Mouse (Mus musculus) midbrain, postnatal 0 days (tissue): ENCODE results near the gene Tia1. TPM values are rescaled to one million over a fixed set of nuclear protein-coding genes. Genes with fewer than 3 reads are reported as not detected.

ENCODE experiments used
- ATAC-seq: fragments of 200-750 bp; cut with Nextera tagmentation; 2 replicates; pipeline ENCODE4 v1.8.0; 2017; ENCODE audit warnings: moderate number of reproducible peaks, mild to moderate bottlenecking, moderate TSS enrichment, moderate library complexity; ENCODE audit not compliant: low FRiP score
- DNase-seq: peaks from one replicate; pipeline ENCODE4 v3.0.0-alpha.2; 2015; ENCODE audit warnings: low spot score
- H3K27ac ChIP-seq: fragments of 300-500 bp; sonication (generic); 2 replicates; pipeline ENCODE4 v1.5.1; 2014; ENCODE audit warnings: low read depth, mild to moderate bottlenecking, low read length, mixed read lengths
- H3K27me3 ChIP-seq: fragments of 300-500 bp; sonication (generic); 2 replicates; pipeline ENCODE4 v1.6.1; 2014; ENCODE audit warnings: low read length, control low read depth, mixed read lengths; ENCODE audit not compliant: insufficient read depth
- H3K36me3 ChIP-seq: fragments of 300-500 bp; sonication (generic); 2 replicates; pipeline ENCODE4 v1.6.1; 2014; ENCODE audit warnings: low read length, control low read depth, mixed read lengths; ENCODE audit not compliant: insufficient read depth
- H3K4me1 ChIP-seq: fragments of 300-500 bp; sonication (generic); 2 replicates; pipeline ENCODE4 v1.6.1; 2014; ENCODE audit warnings: mild to moderate bottlenecking, control low read depth, antibody characterized with exemption, low read length, mixed read lengths; ENCODE audit not compliant: insufficient read depth
- H3K4me2 ChIP-seq: fragments of 300-500 bp; sonication (generic); 2 replicates; pipeline ENCODE4 v1.6.1; 2014; ENCODE audit warnings: low read depth, mild to moderate bottlenecking, low read length, mixed read lengths; ENCODE audit not compliant: poor library complexity, severe bottlenecking
- H3K4me3 ChIP-seq: fragments of 300-500 bp; sonication (generic); 2 replicates; pipeline ENCODE4 v1.5.1; 2014; ENCODE audit warnings: low read depth, mild to moderate bottlenecking, low read length, moderate library complexity
- H3K9ac ChIP-seq: fragments of 300-500 bp; sonication (generic); replicated peaks from 2 replicates; pipeline ENCODE4 v1.6.1; 2014; ENCODE audit warnings: mild to moderate bottlenecking, low read length, moderate library complexity, mixed read lengths; ENCODE audit not compliant: poor library complexity, severe bottlenecking
- H3K9me3 ChIP-seq: fragments of 300-500 bp; sonication (generic); 2 replicates; pipeline ENCODE4 v1.6.1; 2016; ENCODE audit warnings: low read length, control low read depth
- CTCF ChIP-seq: IDR thresholded peaks from 2 replicates; pipeline ENCODE4 v1.5.1; 2016; ENCODE audit warnings: antibody characterized with exemption, mild to moderate bottlenecking
- WGBS: fragments of 180-500 bp; shearing (Covaris S2); extraction: QIAGEN DNeasy Blood & Tissue Kit; methylation state at CpG from one replicate; pipeline ENCODE4 v1.1.7; 2014; 5-methylcytosine and 5-hydroxymethylcytosine counted together
- polyA plus RNA-seq: library from polyadenylated mRNA; unstranded; fragments of >200 nt; fragmentation: Nextera tagmentation; extraction: Ambion mirVana; gene quantifications from 2 replicates; pipeline ENCODE4 v1.2.1, GENCODE M21; 2015
- total RNA-seq: library from RNA; depleted of rRNA; stranded (reverse); fragments of >200 nt; gene quantifications from 2 replicates; pipeline ENCODE4 v1.2.3, GENCODE M21; 2014

Gene Tia1
- total and polyA plus RNA-seq, 2 experiments from 2014 or later, result 137 to 212 TPM

DNA sequence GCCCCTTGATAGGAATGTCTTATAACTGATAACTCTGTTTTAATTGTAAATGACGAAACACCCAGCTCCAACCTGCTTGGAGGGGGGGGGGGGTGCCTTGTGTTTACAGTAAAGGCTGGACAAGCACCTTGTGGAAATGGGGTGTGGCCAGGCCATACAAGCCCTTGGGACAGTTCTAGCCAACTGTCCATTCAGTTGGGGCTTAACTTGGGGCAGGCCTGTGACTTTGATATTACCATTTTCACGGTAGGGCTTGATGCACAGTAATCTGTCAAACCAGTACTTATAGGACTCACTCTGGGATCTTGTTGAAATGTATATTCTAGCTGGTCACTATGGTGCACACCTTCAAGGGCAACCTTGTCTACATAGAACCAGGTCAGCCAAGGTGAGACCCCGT, 67.3 kb downstream of the Tia1 start:
- no peak for TF ChIP-seq CTCF
- ATAC-seq, result no peak
- no peak for DNase-seq
- Histone ChIP-seq H3K27ac (peak overlapping the region; percentile 93), H3K4me3 (peak overlapping the region; percentile 34; the same call in 1 of the 2 replicates), H3K36me3 (peaks cover 11% of the 10 kb centered on the region; the same call in 1 of the 2 replicates), H3K4me1 (peaks cover 9% of the 10 kb centered on the region; the same call in 1 of the 2 replicates), H3K9me3 (no peaks in the 10 kb centered on the region), H3K4me2 (peak overlapping the region; percentile 62; the same call in 1 of the 2 replicates), H3K9ac (no peak overlapping the region; the same call in 1 of the 2 replicates), H3K27me3 (no peaks in the 10 kb centered on the region)
- 94% methylated on average over 3 of the region's 3 CpGs for WGBS

DNA sequence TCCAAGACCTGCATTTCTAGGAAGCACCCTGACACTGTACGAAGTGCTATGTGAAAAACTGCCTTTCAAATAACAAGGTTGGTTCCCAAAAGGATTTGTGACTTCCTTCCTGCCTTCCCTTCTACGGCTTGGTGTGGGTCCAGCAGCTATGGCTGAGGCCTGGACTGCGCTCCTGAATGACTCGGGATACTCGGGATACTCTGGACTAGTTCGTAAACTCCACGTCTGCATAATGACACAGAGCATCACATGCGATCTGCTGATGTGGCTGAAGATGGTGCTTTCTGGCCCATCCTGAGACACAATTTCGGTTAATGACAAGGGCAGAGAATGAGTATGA, 67.7 kb downstream of the Tia1 start:
- TF ChIP-seq CTCF, result no peak
- ATAC-seq, result peak; percentile 57

DNA sequence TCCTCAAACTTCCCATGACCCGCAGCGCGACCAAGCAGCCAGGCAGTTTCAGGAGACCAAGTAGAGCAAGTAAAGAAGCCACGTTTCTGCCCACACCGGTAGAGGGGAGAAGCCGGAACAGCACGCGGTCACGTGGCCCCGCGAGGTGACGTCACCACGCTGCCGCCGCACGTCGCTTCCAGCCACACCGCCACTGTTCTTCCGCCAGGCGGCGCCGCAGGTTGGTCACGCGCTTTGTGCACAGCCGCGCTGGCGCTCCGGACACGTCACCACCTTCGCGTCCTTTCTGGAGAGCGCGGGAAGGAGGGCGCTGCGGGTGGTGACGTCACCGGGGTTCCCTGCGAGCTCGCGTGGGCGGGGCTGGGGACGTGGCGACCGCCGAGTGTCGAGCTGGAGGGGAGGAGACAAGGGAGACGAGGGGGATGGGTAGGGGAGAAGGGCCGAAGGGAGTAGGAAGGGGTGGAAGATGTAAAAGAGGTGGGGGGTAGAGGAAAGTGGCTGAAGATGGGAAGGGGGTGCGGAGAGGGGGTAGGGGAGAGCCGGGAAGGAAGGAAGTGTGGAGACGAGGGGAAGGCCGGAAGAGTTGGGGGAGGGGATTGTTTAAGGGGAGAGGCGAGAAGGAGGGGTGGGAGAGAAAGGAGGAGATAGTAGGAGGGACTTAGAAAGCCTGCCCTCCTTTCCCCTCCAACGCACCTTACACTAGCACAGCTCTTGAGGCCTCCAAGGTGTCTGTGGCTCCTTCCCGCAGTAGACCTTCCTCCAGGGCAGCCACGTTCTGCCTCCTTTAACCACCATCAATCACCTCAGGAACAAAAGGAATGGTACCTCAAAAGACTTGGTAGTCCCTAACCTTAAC, 68.3 kb downstream of the Tia1 start:
- no peaks in the 10 kb centered on the region for H3K27me3 ChIP-seq
- H3K36me3 ChIP-seq, result peaks cover 8% of the 10 kb centered on the region; the same call in 1 of the 2 replicates
- H3K27ac ChIP-seq, result peak overlapping the region; percentile 93
- H3K9ac ChIP-seq, result peak overlapping the region; percentile 46
- WGBS, result under 1% methylated on average over 54 of the region's 56 CpGs
- DNase-seq, result peak; percentile 98
- peak overlapping the region; percentile 34 for H3K4me3 ChIP-seq
- peak; percentile 99 for TF ChIP-seq CTCF
- peak; percentile 96 for ATAC-seq
- peak overlapping the region; percentile 62 for H3K4me2 ChIP-seq
- no peaks in the 10 kb centered on the region for H3K9me3 ChIP-seq
- peaks cover 9% of the 10 kb centered on the region; the same call in 1 of the 2 replicates for H3K4me1 ChIP-seq

More for the DNA sequence above, 67.7 kb downstream of the Tia1 start:
- DNase-seq, result no peak
- 20% methylated on average over 9 of the region's 9 CpGs for WGBS
- H3K27ac ChIP-seq, result peak overlapping the region; percentile 93
- peak overlapping the region; percentile 62 for H3K4me2 ChIP-seq
- no peaks in the 10 kb centered on the region for H3K9me3 ChIP-seq
- H3K4me1 ChIP-seq, result peaks cover 9% of the 10 kb centered on the region; the same call in 1 of the 2 replicates
- no peaks in the 10 kb centered on the region for H3K27me3 ChIP-seq
- H3K9ac ChIP-seq, result peak overlapping the region; percentile 42; the same call in 1 of the 2 replicates
- peak overlapping the region; percentile 34 for H3K4me3 ChIP-seq
- peaks cover 11% of the 10 kb centered on the region; the same call in 1 of the 2 replicates for H3K36me3 ChIP-seq

DNA sequence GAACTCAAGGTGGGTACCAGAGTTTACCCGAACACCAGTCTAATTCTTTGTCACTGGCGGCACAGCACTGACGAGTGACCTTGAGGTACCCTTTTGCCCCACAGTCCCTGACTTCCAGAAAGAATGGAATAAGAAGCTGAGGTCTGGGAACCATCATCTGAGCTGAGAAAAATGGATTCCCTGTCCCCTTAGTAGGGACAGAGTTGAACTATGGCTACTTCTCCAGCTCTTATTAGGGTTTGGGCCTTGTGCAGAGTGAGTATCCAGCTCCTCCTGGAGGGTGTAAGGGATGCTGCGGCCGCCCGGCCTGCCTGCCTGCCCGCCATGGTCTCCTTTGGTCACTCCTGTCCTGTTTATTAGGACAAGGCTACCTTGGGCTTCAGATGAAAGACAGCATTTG, 69.1 kb downstream of the Tia1 start:
- peaks cover 9% of the 10 kb centered on the region; the same call in 1 of the 2 replicates for H3K4me1 ChIP-seq
- H3K9ac ChIP-seq, result peak overlapping the region; percentile 46
- H3K4me3 ChIP-seq, result peak overlapping the region; percentile 34; the same call in 1 of the 2 replicates
- H3K27ac ChIP-seq, result peak overlapping the region; percentile 93
- no peaks in the 10 kb centered on the region for H3K27me3 ChIP-seq
- peak; percentile 1; the same call in 1 of the 2 replicates for TF ChIP-seq CTCF
- DNase-seq (no peak), ATAC-seq (no peak)
- peaks cover 6% of the 10 kb centered on the region; the same call in 1 of the 2 replicates for H3K36me3 ChIP-seq
- H3K9me3 ChIP-seq, result no peaks in the 10 kb centered on the region
- 65% methylated on average over 7 of the region's 7 CpGs for WGBS
- H3K4me2 ChIP-seq, result peak overlapping the region; percentile 58

DNA sequence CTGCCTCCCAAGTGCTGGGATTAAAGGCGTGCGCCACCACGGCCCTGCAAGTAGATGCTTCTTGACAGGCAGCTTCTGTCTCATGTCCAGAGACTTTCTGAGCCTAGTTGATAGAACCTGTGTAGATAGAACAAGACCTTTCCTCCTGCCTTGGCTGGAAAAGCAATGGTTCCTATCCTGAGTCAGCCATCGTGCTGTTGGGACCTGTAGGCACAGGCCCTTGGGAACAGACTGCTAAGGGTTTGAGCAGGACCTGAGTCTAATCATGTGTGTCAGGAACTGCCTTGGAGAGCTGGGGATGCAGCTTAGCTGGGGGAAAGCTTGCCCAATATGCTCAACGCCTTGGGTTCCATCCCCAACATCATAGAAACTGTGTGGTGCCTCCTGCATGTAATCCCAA, 70.1 kb downstream of the Tia1 start:
- no peak for ATAC-seq
- no peaks in the 10 kb centered on the region for H3K9me3 ChIP-seq
- WGBS, result 98% methylated on average over 5 of the region's 5 CpGs

More for the DNA sequence above, 70.1 kb downstream of the Tia1 start:
- no peak for TF ChIP-seq CTCF
- Histone ChIP-seq H3K27ac (no peak overlapping the region), H3K4me3 (no peak overlapping the region), H3K27me3 (no peaks in the 10 kb centered on the region), H3K4me2 (no peak overlapping the region), H3K9ac (no peak overlapping the region), H3K36me3 (peaks cover 6% of the 10 kb centered on the region; the same call in 1 of the 2 replicates), H3K4me1 (peaks cover 9% of the 10 kb centered on the region; the same call in 1 of the 2 replicates)
- DNase-seq, result no peak
